Mouse (Mus musculus) midbrain, postnatal 0 days (tissue): ENCODE data around the gene Maco1. TPM values are rescaled to one million over a fixed set of nuclear protein-coding genes. Genes with fewer than 3 reads are reported as not detected.

ENCODE experiments used
- ATAC-seq: fragments of 200-750 bp; cut with Nextera tagmentation; 2 replicates; pipeline ENCODE4 v1.8.0; 2017; ENCODE audit warnings: moderate number of reproducible peaks, mild to moderate bottlenecking, moderate TSS enrichment, moderate library complexity; ENCODE audit not compliant: low FRiP score
- DNase-seq: peaks from one replicate; pipeline ENCODE4 v3.0.0-alpha.2; 2015; ENCODE audit warnings: low spot score
- H3K27ac ChIP-seq: fragments of 300-500 bp; sonication (generic); 2 replicates; pipeline ENCODE4 v1.5.1; 2014; ENCODE audit warnings: low read depth, mild to moderate bottlenecking, low read length, mixed read lengths
- H3K27me3 ChIP-seq: fragments of 300-500 bp; sonication (generic); 2 replicates; pipeline ENCODE4 v1.6.1; 2014; ENCODE audit warnings: low read length, control low read depth, mixed read lengths; ENCODE audit not compliant: insufficient read depth
- H3K36me3 ChIP-seq: fragments of 300-500 bp; sonication (generic); 2 replicates; pipeline ENCODE4 v1.6.1; 2014; ENCODE audit warnings: low read length, control low read depth, mixed read lengths; ENCODE audit not compliant: insufficient read depth
- H3K4me1 ChIP-seq: fragments of 300-500 bp; sonication (generic); 2 replicates; pipeline ENCODE4 v1.6.1; 2014; ENCODE audit warnings: mild to moderate bottlenecking, control low read depth, antibody characterized with exemption, low read length, mixed read lengths; ENCODE audit not compliant: insufficient read depth
- H3K4me2 ChIP-seq: fragments of 300-500 bp; sonication (generic); 2 replicates; pipeline ENCODE4 v1.6.1; 2014; ENCODE audit warnings: low read depth, mild to moderate bottlenecking, low read length, mixed read lengths; ENCODE audit not compliant: poor library complexity, severe bottlenecking
- H3K4me3 ChIP-seq: fragments of 300-500 bp; sonication (generic); 2 replicates; pipeline ENCODE4 v1.5.1; 2014; ENCODE audit warnings: low read depth, mild to moderate bottlenecking, low read length, moderate library complexity
- H3K9ac ChIP-seq: fragments of 300-500 bp; sonication (generic); replicated peaks from 2 replicates; pipeline ENCODE4 v1.6.1; 2014; ENCODE audit warnings: mild to moderate bottlenecking, low read length, moderate library complexity, mixed read lengths; ENCODE audit not compliant: poor library complexity, severe bottlenecking
- H3K9me3 ChIP-seq: fragments of 300-500 bp; sonication (generic); 2 replicates; pipeline ENCODE4 v1.6.1; 2016; ENCODE audit warnings: low read length, control low read depth
- CTCF ChIP-seq: IDR thresholded peaks from 2 replicates; pipeline ENCODE4 v1.5.1; 2016; ENCODE audit warnings: antibody characterized with exemption, mild to moderate bottlenecking
- WGBS: fragments of 180-500 bp; shearing (Covaris S2); extraction: QIAGEN DNeasy Blood & Tissue Kit; methylation state at CpG from one replicate; pipeline ENCODE4 v1.1.7; 2014; 5-methylcytosine and 5-hydroxymethylcytosine counted together
- polyA plus RNA-seq: library from polyadenylated mRNA; unstranded; fragments of >200 nt; fragmentation: Nextera tagmentation; extraction: Ambion mirVana; gene quantifications from 2 replicates; pipeline ENCODE4 v1.2.1, GENCODE M21; 2015
- total RNA-seq: library from RNA; depleted of rRNA; stranded (reverse); fragments of >200 nt; gene quantifications from 2 replicates; pipeline ENCODE4 v1.2.3, GENCODE M21; 2014; rRNA removed

Gene Maco1
- total and polyA plus RNA-seq, 2 experiments from 2014 or later, result 62.8 to 79.1 TPM

DNA sequence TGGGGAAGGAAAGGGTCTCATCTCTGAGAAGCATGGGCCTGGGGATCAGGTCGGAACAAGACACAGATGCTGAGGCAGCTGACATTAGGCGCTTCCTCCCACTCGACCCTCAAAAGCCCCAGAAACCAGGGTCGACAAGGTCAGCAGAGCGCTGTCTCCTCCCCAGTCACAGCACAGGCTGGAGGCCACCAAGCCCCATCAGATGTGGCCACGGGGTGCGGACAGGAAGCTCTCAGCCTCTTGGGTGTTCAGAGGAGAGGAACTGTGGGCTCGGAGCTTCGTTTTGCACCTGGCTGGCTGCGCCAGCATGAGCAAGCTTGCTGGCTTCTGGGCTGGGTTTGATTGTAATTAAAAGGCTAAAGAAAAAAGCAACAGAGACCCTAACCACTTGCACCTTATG lies 98.8 kb downstream of the Maco1 start:
- WGBS, result 50% methylated on average over 10 of the region's 10 CpGs
- Histone ChIP-seq H3K4me1 (no peaks in the 10 kb centered on the region; the same call in 1 of the 2 replicates), H3K27me3 (no peaks in the 10 kb centered on the region), H3K4me3 (no peak overlapping the region), H3K4me2 (no peak overlapping the region), H3K27ac (no peak overlapping the region), H3K9ac (no peak overlapping the region), H3K9me3 (no peaks in the 10 kb centered on the region), H3K36me3 (no peaks in the 10 kb centered on the region)
- no peak for TF ChIP-seq CTCF
- DNase-seq, result no peak
- no peak for ATAC-seq

GRCm38 (mm10) chr4:134753516-134754261 lies 99.5 kb downstream of the Maco1 start:
- H3K4me1 ChIP-seq, result no peaks in the 10 kb centered on the region; the same call in 1 of the 2 replicates
- H3K4me2 ChIP-seq, result no peak overlapping the region
- TF ChIP-seq CTCF, result no peak
- H3K36me3 ChIP-seq, result no peaks in the 10 kb centered on the region
- H3K9me3 ChIP-seq, result no peaks in the 10 kb centered on the region
- H3K27ac ChIP-seq, result no peak overlapping the region
- H3K4me3 ChIP-seq, result no peak overlapping the region
- WGBS, result 27% methylated on average over 17 of the region's 17 CpGs
- DNase-seq (no peak), ATAC-seq (no peak)
- no peak overlapping the region for H3K9ac ChIP-seq
- H3K27me3 ChIP-seq, result no peaks in the 10 kb centered on the region

DNA sequence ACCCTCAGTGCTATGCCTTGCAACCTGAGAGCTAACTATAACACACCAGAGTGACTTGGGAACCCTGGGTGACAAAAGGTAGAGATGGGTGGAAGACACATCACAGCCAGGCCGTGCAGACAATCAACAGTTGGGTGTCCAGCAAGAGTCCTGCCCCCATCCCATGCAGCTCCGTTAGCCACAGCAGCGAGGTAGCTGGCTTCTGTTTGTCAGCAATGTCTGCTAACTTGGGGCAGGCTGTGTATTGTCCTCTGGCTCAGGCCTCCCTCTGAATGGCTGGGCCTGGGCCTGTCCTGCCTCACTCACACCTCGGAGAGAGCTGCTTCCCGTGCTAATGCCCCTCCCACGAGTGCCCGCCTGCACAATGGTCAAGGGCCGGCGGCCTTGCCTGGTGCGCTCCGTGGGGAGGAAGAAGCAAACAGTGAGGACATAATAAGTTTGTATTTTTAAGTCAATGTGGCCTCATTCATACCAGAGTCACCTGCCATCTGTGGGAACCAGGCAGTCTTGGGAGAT lies 100.2 kb downstream of the Maco1 start:
- Histone ChIP-seq H3K27me3 (no peaks in the 10 kb centered on the region), H3K9ac (no peak overlapping the region), H3K4me2 (no peak overlapping the region), H3K4me3 (no peak overlapping the region), H3K36me3 (no peaks in the 10 kb centered on the region), H3K27ac (no peak overlapping the region), H3K4me1 (no peaks in the 10 kb centered on the region; the same call in 1 of the 2 replicates), H3K9me3 (no peaks in the 10 kb centered on the region)
- no peak for TF ChIP-seq CTCF
- 38% methylated on average over 11 of the region's 11 CpGs for WGBS
- ATAC-seq (no peak), DNase-seq (no peak)

Other genes with a start within 250 kb of the Maco1 start
- gene Man1c1, start 149.1 kb downstream of the Maco1 start, total RNA-seq, result 17.1 and 28.7 TPM in 2 replicates
- 2.7 and 3.4 TPM in 2 replicates for gene Man1c1, start 149.1 kb downstream of the Maco1 start, polyA plus RNA-seq
- gene Ldlrap1, start 85.3 kb downstream of the Maco1 start, total RNA-seq, result 1.9 and 3.1 TPM in 2 replicates
- 1.9 and 2.5 TPM in 2 replicates for gene Ldlrap1, start 85.3 kb downstream of the Maco1 start, polyA plus RNA-seq
- gene Rhd, start 11.2 kb upstream of the Maco1 start, total RNA-seq, result 1.4 and 1.5 TPM in 2 replicates
- gene Rhd, start 11.2 kb upstream of the Maco1 start, polyA plus RNA-seq, result 0.98 and 1.5 TPM in 2 replicates
- gene Tmem50a, start 61.7 kb upstream of the Maco1 start, total RNA-seq, result 165 and 206 TPM in 2 replicates
- gene Tmem50a, start 61.7 kb upstream of the Maco1 start, polyA plus RNA-seq, result 251 and 262 TPM in 2 replicates
- 109 and 115 TPM in 2 replicates for gene Rsrp1, start 70.2 kb upstream of the Maco1 start, total RNA-seq
- 319 and 323 TPM in 2 replicates for gene Rsrp1, start 70.2 kb upstream of the Maco1 start, polyA plus RNA-seq
- 39.8 and 45.3 TPM in 2 replicates for gene Syf2, start 77.6 kb upstream of the Maco1 start, total RNA-seq
- gene Syf2, start 77.6 kb upstream of the Maco1 start, polyA plus RNA-seq, result 69.4 and 70.7 TPM in 2 replicates